Mouse (Mus musculus) hindbrain, embryonic 11.5 days (tissue): ENCODE measurements around the gene Fars2. TPM values are rescaled to one million over a fixed set of nuclear protein-coding genes. Genes with fewer than 3 reads are reported as not detected.

Source experiments
- ATAC-seq: fragments of 200-750 bp; cut with Nextera tagmentation; 2 replicates; pipeline ENCODE4 v1.8.0; 2017; ENCODE audit warnings: mild to moderate bottlenecking, moderate TSS enrichment, moderate library complexity; ENCODE audit not compliant: low FRiP score
- DNase-seq: peaks from one replicate; pipeline ENCODE4 v3.0.0-alpha.2; 2015; ENCODE audit warnings: low spot score
- H3K27ac ChIP-seq: fragments of 300-500 bp; sonication (generic); 2 replicates; pipeline ENCODE4 v1.5.1; 2014; ENCODE audit warnings: mild to moderate bottlenecking, low read depth, low read length
- H3K27me3 ChIP-seq: fragments of 300-500 bp; sonication (generic); 2 replicates; pipeline ENCODE4 v1.6.1; 2014; ENCODE audit warnings: mild to moderate bottlenecking, low read length, moderate library complexity, mixed read lengths; ENCODE audit not compliant: control insufficient read depth, insufficient read depth
- H3K36me3 ChIP-seq: fragments of 300-500 bp; sonication (generic); 2 replicates; pipeline ENCODE4 v1.6.1; 2014; ENCODE audit warnings: mild to moderate bottlenecking, low read length, moderate library complexity, mixed read lengths; ENCODE audit not compliant: control insufficient read depth, insufficient read depth
- H3K4me1 ChIP-seq: fragments of 300-500 bp; sonication (generic); replicated peaks from 2 replicates; pipeline ENCODE4 v1.6.1; 2014; ENCODE audit warnings: low read length, mixed read lengths; ENCODE audit not compliant: control insufficient read depth, insufficient read depth
- H3K4me2 ChIP-seq: fragments of 300-500 bp; sonication (generic); replicated peaks from 2 replicates; pipeline ENCODE4 v1.6.1; 2014; ENCODE audit warnings: mild to moderate bottlenecking, low read depth, low read length
- H3K4me3 ChIP-seq: fragments of 300-500 bp; sonication (generic); 2 replicates; pipeline ENCODE4 v1.5.1; 2014; ENCODE audit warnings: low read depth, low read length
- H3K9ac ChIP-seq: fragments of 300-500 bp; sonication (generic); 2 replicates; pipeline ENCODE4 v1.6.1; 2014; ENCODE audit warnings: low read depth, low read length
- H3K9me3 ChIP-seq: fragments of 300-500 bp; sonication (generic); 2 replicates; pipeline ENCODE4 v1.6.1; 2016; ENCODE audit warnings: low read length; ENCODE audit not compliant: control insufficient read depth
- WGBS: fragments of 180-500 bp; shearing (Covaris S2); extraction: QIAGEN DNeasy Blood & Tissue Kit; methylation state at CpG from one replicate; pipeline ENCODE4 v1.1.7; 2014; 5-methylcytosine and 5-hydroxymethylcytosine counted together
- polyA plus RNA-seq: library from polyadenylated mRNA; unstranded; fragments of >200 nt; fragmentation: Nextera tagmentation; extraction: Ambion mirVana; gene quantifications from 2 replicates; pipeline ENCODE4 v1.2.1, GENCODE M21; 2014

Fars2 gene
- polyA plus RNA-seq, 1 experiment from 2014 or later = 31.1 TPM

- 14% methylated on average over 10 of the region's 10 CpGs for WGBS
- Histone ChIP-seq H3K27me3 (no peaks in the 10 kb centered on the region), H3K9me3 (no peaks in the 10 kb centered on the region), H3K4me2 (no peak overlapping the region), H3K36me3 (no peaks in the 10 kb centered on the region), H3K4me3 (no peak overlapping the region), H3K4me1 (no peaks in the 10 kb centered on the region; the same call in 1 of the 2 replicates), H3K9ac (no peak overlapping the region), H3K27ac (peak overlapping the region; percentile 76)
- ATAC-seq (no peak), DNase-seq (peak; percentile 52)
Measured at GRCm38 (mm10) chr13:36582406-36583070, 465.3 kb downstream of the Fars2 start.

DNA sequence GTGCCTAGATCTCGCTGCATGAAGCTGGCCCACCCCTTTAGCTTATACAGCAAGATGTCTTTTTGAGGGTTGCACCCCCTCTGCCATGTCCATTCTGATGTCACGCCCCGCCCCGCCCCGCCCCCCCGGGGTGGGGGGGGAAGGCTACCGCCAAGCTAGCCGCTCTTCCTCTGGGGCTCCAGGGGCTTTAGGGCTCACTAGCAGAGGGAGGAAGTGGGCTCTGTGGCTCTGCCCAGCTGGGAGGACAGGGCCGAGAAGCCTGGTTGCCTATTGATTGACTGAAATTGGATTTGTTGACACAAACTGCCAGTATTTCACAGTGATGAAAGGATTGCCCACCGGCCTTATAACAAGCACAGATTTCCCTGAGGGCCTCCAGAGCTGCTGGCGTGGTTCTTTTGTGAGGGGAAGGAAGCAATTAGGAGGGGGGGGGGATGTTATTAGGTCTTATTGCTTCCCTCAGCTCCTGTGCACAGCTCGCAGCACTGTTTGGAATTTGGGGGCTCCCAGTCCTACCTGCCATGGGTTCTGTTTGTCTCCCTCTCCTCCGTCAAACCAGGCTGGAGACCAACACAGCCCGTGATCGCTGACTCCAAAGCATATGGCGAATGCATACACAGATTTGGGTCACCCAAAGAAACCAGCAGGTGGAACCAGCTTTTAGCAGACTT is 466.4 kb downstream of the Fars2 start:
- Histone ChIP-seq H3K9ac (0 out of 2 replicates have a peak overlapping the region, but pooled peaks have one; percentile 11), H3K27me3 (no peaks in the 10 kb centered on the region), H3K9me3 (no peaks in the 10 kb centered on the region), H3K36me3 (no peaks in the 10 kb centered on the region), H3K4me3 (no peak overlapping the region), H3K27ac (peak overlapping the region; percentile 76), H3K4me2 (no peak overlapping the region), H3K4me1 (no peaks in the 10 kb centered on the region; the same call in 1 of the 2 replicates)
- DNase-seq (peak; percentile 73), ATAC-seq (peak; percentile 79)
- 26% methylated on average over 16 of the region's 16 CpGs for WGBS

- DNase-seq = no peak
- ATAC-seq = no peak
- peak overlapping the region; percentile 75 for H3K27ac ChIP-seq
- no peak overlapping the region for H3K4me3 ChIP-seq
- H3K36me3 ChIP-seq = no peaks in the 10 kb centered on the region
- no peaks in the 10 kb centered on the region for H3K27me3 ChIP-seq
- WGBS = 64% methylated on average over 7 of the region's 7 CpGs
- H3K4me1 ChIP-seq = no peaks in the 10 kb centered on the region; the same call in 1 of the 2 replicates
- no peaks in the 10 kb centered on the region for H3K9me3 ChIP-seq
- H3K9ac ChIP-seq = no peak overlapping the region
- no peak overlapping the region for H3K4me2 ChIP-seq
Measured at GRCm38 (mm10) chr13:36584197-36584596, 467.0 kb downstream of the Fars2 start.

GRCm38 (mm10) chr13:36589092-36589491 is 471.9 kb downstream of the Fars2 start:
- H3K4me2 ChIP-seq = no peak overlapping the region
- no peaks in the 10 kb centered on the region for H3K27me3 ChIP-seq
- 74% methylated on average over 4 of the region's 4 CpGs for WGBS
- H3K9ac ChIP-seq = no peak overlapping the region
- H3K9me3 ChIP-seq = no peaks in the 10 kb centered on the region
- no peak overlapping the region for H3K27ac ChIP-seq
- no peak overlapping the region for H3K4me3 ChIP-seq
- ATAC-seq (no peak), DNase-seq (no peak)
- H3K4me1 ChIP-seq = no peaks in the 10 kb centered on the region; the same call in 1 of the 2 replicates
- H3K36me3 ChIP-seq = no peaks in the 10 kb centered on the region

DNA sequence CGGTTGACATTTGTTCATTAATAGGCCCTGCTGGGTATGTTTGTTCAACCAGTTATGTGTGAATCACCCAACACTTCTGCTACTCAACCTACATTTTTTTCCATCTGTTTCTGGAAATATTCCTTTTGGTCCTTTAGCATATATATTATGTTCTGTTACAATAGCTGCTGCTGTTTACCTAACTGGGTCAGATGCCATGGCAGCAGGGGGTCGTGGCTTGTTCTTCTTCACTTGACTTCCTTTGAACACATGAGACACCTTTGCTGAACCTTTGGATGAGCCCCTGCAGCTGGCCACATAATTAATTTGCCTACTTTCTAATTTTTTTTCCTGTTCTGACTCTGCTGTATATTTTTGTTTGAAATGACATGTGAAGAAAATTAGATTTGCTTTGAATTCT is 475.1 kb downstream of the Fars2 start:
- no peaks in the 10 kb centered on the region for H3K36me3 ChIP-seq
- no peak overlapping the region for H3K4me3 ChIP-seq
- ATAC-seq (no peak), DNase-seq (no peak)
- no peaks in the 10 kb centered on the region for H3K27me3 ChIP-seq
- no peak overlapping the region for H3K27ac ChIP-seq
- no peaks in the 10 kb centered on the region for H3K9me3 ChIP-seq
- H3K4me2 ChIP-seq = no peak overlapping the region
- H3K9ac ChIP-seq = no peak overlapping the region
- no peaks in the 10 kb centered on the region for H3K4me1 ChIP-seq
- 47% methylated on average over 2 of the region's 2 CpGs for WGBS

- no peak for ATAC-seq
- Histone ChIP-seq H3K4me2 (no peak overlapping the region), H3K4me1 (no peaks in the 10 kb centered on the region), H3K27ac (no peak overlapping the region), H3K27me3 (no peaks in the 10 kb centered on the region), H3K9ac (no peak overlapping the region), H3K9me3 (no peaks in the 10 kb centered on the region), H3K4me3 (no peak overlapping the region), H3K36me3 (no peaks in the 10 kb centered on the region)
- DNase-seq = no peak
- WGBS = 89% methylated on average over 5 of the region's 5 CpGs
Measured at GRCm38 (mm10) chr13:36606717-36607116, 489.5 kb downstream of the Fars2 start.

DNA sequence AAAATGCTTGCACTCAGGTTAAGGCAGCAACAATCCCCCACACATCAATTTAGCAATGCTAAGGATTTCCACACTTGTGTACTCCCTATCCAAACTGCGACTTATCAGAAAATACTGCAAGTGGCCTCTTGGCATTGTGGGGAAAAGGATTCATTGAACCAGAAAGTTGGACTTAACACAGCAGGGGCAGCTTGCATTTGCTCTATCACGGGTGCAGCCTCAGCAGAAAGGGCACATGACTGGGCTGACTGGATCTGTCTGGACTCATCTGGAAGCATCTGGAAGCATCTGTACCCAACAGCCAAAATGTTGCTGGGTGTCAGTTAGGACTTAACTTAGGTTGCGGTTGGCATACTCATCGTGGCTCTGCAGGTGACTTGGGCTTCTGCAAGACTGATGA is 490.7 kb downstream of the Fars2 start:
- Histone ChIP-seq H3K4me1 (no peaks in the 10 kb centered on the region), H3K4me2 (no peak overlapping the region), H3K27ac (no peak overlapping the region), H3K9me3 (no peaks in the 10 kb centered on the region), H3K9ac (no peak overlapping the region), H3K27me3 (no peaks in the 10 kb centered on the region), H3K4me3 (no peak overlapping the region), H3K36me3 (no peaks in the 10 kb centered on the region)
- DNase-seq (no peak), ATAC-seq (no peak)
- 87% methylated on average over 4 of the region's 4 CpGs for whole genome bisulfite sequencing

DNA sequence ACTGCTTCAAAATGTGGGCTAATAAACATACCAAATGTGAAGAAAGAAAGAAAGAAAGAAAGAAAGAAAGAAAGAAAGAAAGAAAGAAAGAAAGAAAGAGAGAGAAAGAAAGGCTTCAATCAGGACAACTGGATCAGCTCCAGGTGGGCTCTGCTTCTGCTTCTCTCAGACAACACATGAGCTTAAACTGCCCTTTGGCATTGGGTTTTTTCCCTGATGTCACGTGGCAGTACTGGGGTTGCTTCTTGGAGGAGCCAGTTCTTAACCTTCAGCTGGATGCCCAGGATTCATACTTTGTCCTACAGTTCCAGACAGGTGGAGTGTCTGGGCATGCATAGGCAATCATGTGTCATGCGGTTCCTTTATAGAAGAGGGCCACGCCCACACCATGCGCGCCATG is 493.2 kb downstream of the Fars2 start:
- Histone ChIP-seq H3K4me2 (no peak overlapping the region), H3K4me3 (no peak overlapping the region), H3K9me3 (no peaks in the 10 kb centered on the region), H3K36me3 (no peaks in the 10 kb centered on the region), H3K27me3 (no peaks in the 10 kb centered on the region), H3K9ac (no peak overlapping the region), H3K4me1 (no peaks in the 10 kb centered on the region), H3K27ac (no peak overlapping the region)
- WGBS = 92% methylated on average over 5 of the region's 5 CpGs
- no peak for ATAC-seq
- no peak for DNase-seq
